Mouse (Mus musculus) neural tube, postnatal 0 days (tissue): ENCODE data around the gene Psmb3. TPM values are rescaled to one million over a fixed set of nuclear protein-coding genes. Genes with fewer than 3 reads are reported as not detected.

ENCODE experiments used
- microRNA-seq: library from miRNA; unstranded; fragments of <30 nt; microRNA quantifications from one replicate; pipeline ENCODE4, GENCODE M21; 2016
- polyA plus RNA-seq: library from polyadenylated mRNA; unstranded; fragments of >200 nt; fragmentation: Nextera tagmentation; extraction: Ambion mirVana; gene quantifications from 2 replicates; pipeline ENCODE4 v1.2.1, GENCODE M21; 2015

The Psmb3 gene
- 528 and 544 TPM in 2 replicates for polyA plus RNA-seq

GRCm38 (mm10) chr11:97703039-97703826 lies at the start of gene Psmb3:
Gene Psmb3 (plus strand): TSS chr11:97703399.

GRCm38 (mm10) chr11:97662893-97663527 lies 40.2 kb upstream of the Psmb3 start, which contains the start of gene Mllt6:
Gene Mllt6 (plus strand): TSS chr11:97663414.

GRCm38 (mm10) chr11:97685613-97686321 lies 17.4 kb upstream of the Psmb3 start, which contains the start of gene Cisd3:
Gene Cisd3 (plus strand): TSS chr11:97685826.

GRCm38 (mm10) chr11:97700003-97700745 lies 3.0 kb upstream of the Psmb3 start, which contains the start of gene Pcgf2:
Gene Pcgf2 (minus strand): TSS chr11:97700497.

GRCm38 (mm10) chr11:97744063-97744717 lies 41.0 kb downstream of the Psmb3 start, which contains the start of gene Pip4k2b:
Gene Pip4k2b (minus strand): TSS chr11:97744704.

Small RNAs within 50 kb of the gene (microRNA-seq; reads per million reads assigned to microRNA genes)
- gene Gm24158 (not detected), gene Mir6927 (not detected), gene Mir8102 (not detected)

Other genes starting within 250 kb of the Psmb3 start
- gene 4933428G20Rik, start 203.1 kb upstream of the Psmb3 start, polyA plus RNA-seq = 0.78 and 0.79 TPM in 2 replicates
- gene Srcin1, start 127.2 kb upstream of the Psmb3 start, polyA plus RNA-seq = 16.2 and 17.6 TPM in 2 replicates
- 2.5 and 3.6 TPM in 2 replicates for gene Epop, start 73.7 kb upstream of the Psmb3 start, polyA plus RNA-seq
- gene Mllt6, start 40.0 kb upstream of the Psmb3 start, polyA plus RNA-seq = 1.8 and 2.6 TPM in 2 replicates
- 57.5 and 58.6 TPM in 2 replicates for gene Cisd3, start 17.6 kb upstream of the Psmb3 start, polyA plus RNA-seq
- gene Pcgf2, start 2.9 kb upstream of the Psmb3 start, polyA plus RNA-seq = 12.8 and 18.4 TPM in 2 replicates
- gene Pip4k2b, start 41.3 kb downstream of the Psmb3 start, polyA plus RNA-seq = 5.4 and 5.6 TPM in 2 replicates
- gene Cwc25, start 63.2 kb downstream of the Psmb3 start, polyA plus RNA-seq = 12.0 and 12.6 TPM in 2 replicates
- gene 1700001P01Rik, start 72.5 kb downstream of the Psmb3 start, polyA plus RNA-seq = 0.26 and 0.53 TPM in 2 replicates
- 338 and 378 TPM in 2 replicates for gene Rpl23, start 79.0 kb downstream of the Psmb3 start, polyA plus RNA-seq
- gene Lasp1, start 95.6 kb downstream of the Psmb3 start, polyA plus RNA-seq = 111 and 130 TPM in 2 replicates
- gene B230217C12Rik, start 137.4 kb downstream of the Psmb3 start, polyA plus RNA-seq = 44.2 and 46.7 TPM in 2 replicates
- gene Fbxo47, start 180.8 kb downstream of the Psmb3 start, polyA plus RNA-seq = 0.25 and 0.45 TPM in 2 replicates